Mouse (Mus musculus) forebrain, embryonic 14.5 days (tissue): ENCODE results near the gene Fam181a. TPM values are rescaled to one million over a fixed set of nuclear protein-coding genes. Genes with fewer than 3 reads are reported as not detected.

Experiments used
- ATAC-seq: fragments of 200-750 bp; cut with Nextera tagmentation; 2 replicates; pipeline ENCODE4 v1.8.0; 2017; ENCODE audit warnings: mild to moderate bottlenecking, moderate library complexity
- DNase-seq: peaks from one replicate; pipeline ENCODE4 v3.0.0-alpha.2; 2015; ENCODE audit warnings: low spot score
- H3K27ac ChIP-seq: fragments of 300-500 bp; sonication (generic); 2 replicates; pipeline ENCODE4 v1.5.1; 2014; ENCODE audit warnings: low read depth, mild to moderate bottlenecking, control low read depth, low read length, moderate library complexity
- H3K27me3 ChIP-seq: fragments of 300-500 bp; sonication (generic); replicated peaks from 2 replicates; pipeline ENCODE4 v1.6.1; 2014; ENCODE audit warnings: low read length, control low read depth, mixed read lengths; ENCODE audit not compliant: control insufficient read depth, insufficient read depth
- H3K36me3 ChIP-seq: fragments of 300-500 bp; sonication (generic); 2 replicates; pipeline ENCODE4 v1.6.1; 2014; ENCODE audit warnings: low read length, control low read depth; ENCODE audit not compliant: control insufficient read depth, insufficient read depth
- H3K4me1 ChIP-seq: fragments of 300-500 bp; sonication (generic); 2 replicates; pipeline ENCODE4 v1.6.1; 2014; ENCODE audit warnings: antibody characterized with exemption, low read length, control low read depth; ENCODE audit not compliant: control insufficient read depth, insufficient read depth
- H3K4me2 ChIP-seq: fragments of 300-500 bp; sonication (generic); 2 replicates; pipeline ENCODE4 v1.6.1; 2014; ENCODE audit warnings: mild to moderate bottlenecking, control low read depth, low read length
- H3K4me3 ChIP-seq: fragments of 300-500 bp; sonication (generic); 2 replicates; pipeline ENCODE4 v1.5.1; 2014; ENCODE audit warnings: low read depth, low read length, control low read depth
- H3K9ac ChIP-seq: fragments of 300-500 bp; sonication (generic); 2 replicates; pipeline ENCODE4 v1.6.1; 2014; ENCODE audit warnings: mild to moderate bottlenecking, low read length, control low read depth, moderate library complexity
- H3K9me3 ChIP-seq: fragments of 300-500 bp; sonication (generic); replicated peaks from 2 replicates; pipeline ENCODE4 v1.6.1; 2016; ENCODE audit warnings: low read length, control low read depth, mixed read lengths; ENCODE audit not compliant: control insufficient read depth
- WGBS: fragments of 180-500 bp; shearing (Covaris S2); extraction: QIAGEN DNeasy Blood & Tissue Kit; methylation state at CpG from one replicate; pipeline ENCODE4 v1.1.7; 2014; 5-methylcytosine and 5-hydroxymethylcytosine counted together
- polyA plus RNA-seq: library from polyadenylated mRNA; unstranded; fragments of >200 nt; fragmentation: Nextera tagmentation; extraction: Ambion mirVana; gene quantifications from 2 replicates; pipeline ENCODE4 v1.2.1, GENCODE M21; 2014

The Fam181a gene
- polyA plus RNA-seq = 5.2 and 5.5 TPM in 2 replicates

GRCm38 (mm10) chr12:103310744-103311267 lies at the start of gene Fam181a:
Gene Fam181a (plus strand): TSS chr12:103310975.
- DNase-seq (no peak), ATAC-seq (no peak)
- no peak within 1 kb of the TSS for H3K27ac ChIP-seq
- no peak within 1 kb of the TSS for H3K4me3 ChIP-seq
- no peaks in the 10 kb centered on the region for H3K36me3 ChIP-seq
- H3K4me1 ChIP-seq = peaks cover 23% of the 10 kb centered on the region
- no peak within 1 kb of the TSS for H3K4me2 ChIP-seq
- H3K9ac ChIP-seq = no peak within 1 kb of the TSS
- 76% methylated on average over 2 of the region's 2 CpGs for WGBS
- H3K9me3 ChIP-seq = no peaks in the 10 kb centered on the region
- no peaks in the 10 kb centered on the region for H3K27me3 ChIP-seq

GRCm38 (mm10) chr12:103262017-103262865 lies 48.5 kb upstream of the Fam181a start:
- Histone ChIP-seq H3K27me3 (no peaks in the 10 kb centered on the region), H3K4me2 (no peak overlapping the region), H3K4me3 (no peak overlapping the region), H3K36me3 (no peaks in the 10 kb centered on the region), H3K27ac (no peak overlapping the region), H3K9me3 (no peaks in the 10 kb centered on the region), H3K9ac (no peak overlapping the region), H3K4me1 (no peaks in the 10 kb centered on the region)
- ATAC-seq (no peak), DNase-seq (peak; percentile 14)
- 56% methylated on average over 13 of the region's 13 CpGs for WGBS

GRCm38 (mm10) chr12:103266605-103267004 lies 44.2 kb upstream of the Fam181a start:
- no peaks in the 10 kb centered on the region for H3K36me3 ChIP-seq
- H3K4me1 ChIP-seq = no peaks in the 10 kb centered on the region
- WGBS = 22% methylated on average over 3 of the region's 3 CpGs
- no peak overlapping the region for H3K4me3 ChIP-seq
- H3K4me2 ChIP-seq = no peak overlapping the region
- DNase-seq (no peak), ATAC-seq (no peak)
- H3K27ac ChIP-seq = no peak overlapping the region
- no peaks in the 10 kb centered on the region for H3K27me3 ChIP-seq
- no peak overlapping the region for H3K9ac ChIP-seq
- no peaks in the 10 kb centered on the region for H3K9me3 ChIP-seq

GRCm38 (mm10) chr12:103272176-103272575 lies 38.6 kb upstream of the Fam181a start:
- H3K9me3 ChIP-seq = no peaks in the 10 kb centered on the region
- H3K27ac ChIP-seq = no peak overlapping the region
- H3K4me2 ChIP-seq = no peak overlapping the region
- no peak overlapping the region for H3K9ac ChIP-seq
- no peaks in the 10 kb centered on the region for H3K4me1 ChIP-seq
- 88% methylated on average over 3 of the region's 3 CpGs for WGBS
- no peaks in the 10 kb centered on the region for H3K27me3 ChIP-seq
- no peak for DNase-seq
- no peak overlapping the region for H3K4me3 ChIP-seq
- no peak for ATAC-seq
- no peaks in the 10 kb centered on the region for H3K36me3 ChIP-seq

GRCm38 (mm10) chr12:103273051-103273450 lies 37.7 kb upstream of the Fam181a start:
- WGBS = 64% methylated on average over 6 of the region's 6 CpGs
- H3K4me1 ChIP-seq = no peaks in the 10 kb centered on the region
- no peaks in the 10 kb centered on the region for H3K27me3 ChIP-seq
- no peak for ATAC-seq
- H3K4me3 ChIP-seq = no peak overlapping the region
- H3K4me2 ChIP-seq = no peak overlapping the region
- H3K9ac ChIP-seq = no peak overlapping the region
- H3K27ac ChIP-seq = no peak overlapping the region
- 0 out of 2 replicates have a peak, but pooled peaks cover 5% of the 10 kb centered on the region for H3K9me3 ChIP-seq
- H3K36me3 ChIP-seq = no peaks in the 10 kb centered on the region
- DNase-seq = no peak

- no peak overlapping the region for H3K9ac ChIP-seq
- H3K36me3 ChIP-seq = no peaks in the 10 kb centered on the region
- DNase-seq (no peak), ATAC-seq (no peak)
- H3K4me2 ChIP-seq = no peak overlapping the region
- H3K9me3 ChIP-seq = 0 out of 2 replicates have a peak, but pooled peaks cover 6% of the 10 kb centered on the region
- no peaks in the 10 kb centered on the region for H3K27me3 ChIP-seq
- no peak overlapping the region for H3K4me3 ChIP-seq
- H3K27ac ChIP-seq = no peak overlapping the region
- no peaks in the 10 kb centered on the region for H3K4me1 ChIP-seq
- WGBS = 94% methylated on average over 2 of the region's 2 CpGs
Observed at GRCm38 (mm10) chr12:103273732-103274131, 37.0 kb upstream of the Fam181a start.

- H3K36me3 ChIP-seq = no peaks in the 10 kb centered on the region
- H3K4me3 ChIP-seq = no peak overlapping the region
- DNase-seq = no peak
- no peaks in the 10 kb centered on the region for H3K4me1 ChIP-seq
- no peak overlapping the region for H3K27ac ChIP-seq
- no peaks in the 10 kb centered on the region for H3K27me3 ChIP-seq
- no peak for ATAC-seq
- 80% methylated on average over 4 of the region's 4 CpGs for WGBS
- H3K9ac ChIP-seq = no peak overlapping the region
- 0 out of 2 replicates have a peak, but pooled peaks cover 6% of the 10 kb centered on the region for H3K9me3 ChIP-seq
- no peak overlapping the region for H3K4me2 ChIP-seq
Observed at GRCm38 (mm10) chr12:103276422-103276821, 34.4 kb upstream of the Fam181a start.

GRCm38 (mm10) chr12:103281491-103281890 lies 29.3 kb upstream of the Fam181a start:
- DNase-seq (no peak), ATAC-seq (no peak)
- 0 out of 2 replicates have a peak, but pooled peaks cover 6% of the 10 kb centered on the region for H3K9me3 ChIP-seq
- H3K27me3 ChIP-seq = no peaks in the 10 kb centered on the region
- H3K4me3 ChIP-seq = no peak overlapping the region
- H3K27ac ChIP-seq = no peak overlapping the region
- H3K4me2 ChIP-seq = no peak overlapping the region
- H3K4me1 ChIP-seq = no peaks in the 10 kb centered on the region
- no peaks in the 10 kb centered on the region for H3K36me3 ChIP-seq
- H3K9ac ChIP-seq = no peak overlapping the region
- 74% methylated on average over 2 of the region's 2 CpGs for WGBS

GRCm38 (mm10) chr12:103281912-103282311 lies 28.9 kb upstream of the Fam181a start:
- Histone ChIP-seq H3K4me3 (no peak overlapping the region), H3K27ac (no peak overlapping the region), H3K36me3 (no peaks in the 10 kb centered on the region), H3K4me1 (no peaks in the 10 kb centered on the region), H3K9ac (no peak overlapping the region), H3K9me3 (0 out of 2 replicates have a peak, but pooled peaks cover 6% of the 10 kb centered on the region), H3K27me3 (no peaks in the 10 kb centered on the region), H3K4me2 (no peak overlapping the region)
- 81% methylated on average over 4 of the region's 4 CpGs for WGBS
- DNase-seq (no peak), ATAC-seq (no peak)
